In genomic region chr4:49659421-49659820, GRCm38 (mm10) we compare ENCODE assay signal across 27 mouse cellular contexts. TPM values are rescaled to one million over a fixed set of nuclear protein-coding genes. Genes with fewer than 3 reads are reported as not detected.
A peak's percentile ranks its signal among the peaks of the same experiment; 100 is the strongest.
DNase-seq lines count a peak whose midpoint lies in the region; ATAC-seq and TF ChIP-seq lines count a peak whose summit lies in the region.
"Had no signal": no experiment of that assay in that cellular context is flagged by ENCODE, and none has a peak within 500 bp of the region (broad histone marks: within the 10 kb centered on the region; RNA-seq: fewer than 3 reads in every experiment).

No protein-coding gene starts in this region.

- ATAC-seq in forebrain, embryonic 13.5 days: peak; percentile 27; the same call in 1 of the 2 replicates
- no peak for ATAC-seq in forebrain, embryonic 11.5 days (replicated peaks; ENCODE audit: low FRiP score)
- ATAC-seq in lung, embryonic 14.5 days (ENCODE audit: insufficient read depth): no peak
- ATAC-seq: CD4-positive, CD25-positive, alpha-beta regulatory T cell, adult 4 months; intestine, embryonic 15.5 days; liver, embryonic 12.5 days had no signal

- H3K9me3 ChIP-seq in forebrain, embryonic 13.5 days (replicated peaks): no peaks in the 10 kb centered on the region
- H3K9me3 ChIP-seq in forebrain, embryonic 11.5 days (ENCODE audit: control insufficient read depth, low read length): no peaks in the 10 kb centered on the region
- H3K9me3 ChIP-seq in heart, embryonic 10.5 days: no peaks in the 10 kb centered on the region
- H3K9me3 ChIP-seq in lung, embryonic 14.5 days (ENCODE audit: low read depth, low read length): no peaks in the 10 kb centered on the region
- H3K9me3 ChIP-seq: forebrain, embryonic 10.5 days; heart, embryonic 12.5 days; intestine, embryonic 15.5 days; limb, embryonic 12.5 days; liver, embryonic 12.5 days; midbrain, embryonic 12.5 days; neural tube, embryonic 12.5 days had no signal

- TF ChIP-seq POLR2A in brain, embryonic 14.5 days (IDR thresholded peaks at IDR 0.05; ENCODE audit: borderline replicate concordance, extremely low read depth, insufficient read depth, insufficient read length, poor library complexity, severe bottlenecking): no peak
- no peak for TF ChIP-seq POLR2A in kidney, adult 2 months (IDR thresholded peaks at IDR 0.05; ENCODE audit: low read depth, low read length)

- no peaks in the 10 kb centered on the region for H3K27me3 ChIP-seq in forebrain, embryonic 13.5 days
- H3K27me3 ChIP-seq in forebrain, embryonic 11.5 days (ENCODE audit: control insufficient read depth, insufficient read depth, low read length): no peaks in the 10 kb centered on the region
- H3K27me3 ChIP-seq in heart, embryonic 10.5 days (ENCODE audit: insufficient read depth, poor library complexity, severe bottlenecking): no peaks in the 10 kb centered on the region
- no peaks in the 10 kb centered on the region for H3K27me3 ChIP-seq in lung, embryonic 14.5 days (ENCODE audit: insufficient read depth, low read length)
- no peaks in the 10 kb centered on the region for H3K27me3 ChIP-seq in kidney, adult 2 months (replicated peaks; ENCODE audit: control insufficient read depth, insufficient read depth, low read length)
- H3K27me3 ChIP-seq: heart, embryonic 12.5 days; intestine, embryonic 15.5 days; limb, embryonic 12.5 days; liver, embryonic 12.5 days; midbrain, embryonic 12.5 days; neural tube, embryonic 12.5 days had no signal

- no peak for DNase-seq in forebrain, embryonic 11.5 days (ENCODE audit: low spot score)
- peak; percentile 7 to 8 for DNase-seq in heart, adult 18-20 months
- DNase-seq in heart, embryonic 10.5 days (ENCODE audit: low spot score): no peak
- DNase-seq in lung, embryonic 14.5 days: peak; percentile 23
- DNase-seq in lung, postnatal 14 days: no peak
- DNase-seq in brain, embryonic 14.5 days (ENCODE audit: low read depth): peak; percentile 64
- DNase-seq in kidney, adult 2 months: no peak
- DNase-seq: adrenal gland, postnatal 10 days; cerebellum, adult 8-10 months; heart, postnatal 4 days; kidney, adult 9 months; kidney, postnatal 14 days; layer of hippocampus, postnatal 36 days; lung, adult 18-20 months; thymus, postnatal 14 days had no signal

- H3K27ac ChIP-seq in forebrain, embryonic 13.5 days: no peak overlapping the region
- H3K27ac ChIP-seq in forebrain, embryonic 11.5 days (ENCODE audit: low read depth, low read length): no peak overlapping the region
- no peak overlapping the region for H3K27ac ChIP-seq in heart, embryonic 10.5 days
- H3K27ac ChIP-seq in lung, embryonic 14.5 days (ENCODE audit: low read depth): no peak overlapping the region
- H3K27ac ChIP-seq in kidney, adult 2 months (ENCODE audit: insufficient read depth, low read depth, low read length): no peak overlapping the region
- H3K27ac ChIP-seq: forebrain, embryonic 10.5 days; hindbrain, embryonic 14.5 days; intestine, embryonic 15.5 days; limb, embryonic 12.5 days; liver, embryonic 12.5 days; midbrain, embryonic 12.5 days; neural tube, embryonic 12.5 days had no signal

- H3K4me3 ChIP-seq in forebrain, embryonic 13.5 days: no peak overlapping the region
- no peak overlapping the region for H3K4me3 ChIP-seq in forebrain, embryonic 11.5 days (ENCODE audit: low read depth, low read length)
- no peak overlapping the region for H3K4me3 ChIP-seq in heart, embryonic 10.5 days
- H3K4me3 ChIP-seq in lung, embryonic 14.5 days (ENCODE audit: low read depth, low read length): no peak overlapping the region
- H3K4me3 ChIP-seq in kidney, adult 2 months (ENCODE audit: insufficient read depth, low read depth, low read length): no peak overlapping the region
- H3K4me3 ChIP-seq: forebrain, embryonic 10.5 days; heart, embryonic 12.5 days; intestine, embryonic 15.5 days; limb, embryonic 12.5 days; liver, embryonic 12.5 days; midbrain, embryonic 12.5 days; neural tube, embryonic 12.5 days had no signal

- peaks cover 74% of the 10 kb centered on the region for H3K36me3 ChIP-seq in forebrain, embryonic 13.5 days (ENCODE audit: poor library complexity, severe bottlenecking)
- H3K36me3 ChIP-seq in forebrain, embryonic 11.5 days (ENCODE audit: control insufficient read depth, insufficient read depth, low read length): no peaks in the 10 kb centered on the region; the same call in 1 of the 2 replicates
- peaks cover 68% of the 10 kb centered on the region for H3K36me3 ChIP-seq in heart, embryonic 10.5 days
- H3K36me3 ChIP-seq in lung, embryonic 14.5 days (ENCODE audit: insufficient read depth): peaks cover 71% of the 10 kb centered on the region
- peaks cover 15% of the 10 kb centered on the region for H3K36me3 ChIP-seq in kidney, adult 2 months (ENCODE audit: control insufficient read depth, insufficient read depth, low read length)

- H3K4me2 ChIP-seq in forebrain, embryonic 13.5 days: no peak overlapping the region
- no peak overlapping the region for H3K4me2 ChIP-seq in forebrain, embryonic 11.5 days (ENCODE audit: low read depth, low read length, severe bottlenecking)
- no peak overlapping the region for H3K4me2 ChIP-seq in lung, embryonic 14.5 days
- H3K4me2 ChIP-seq: heart, embryonic 12.5 days; hindbrain, embryonic 14.5 days; intestine, embryonic 15.5 days; limb, embryonic 12.5 days; liver, embryonic 12.5 days; midbrain, embryonic 12.5 days; neural tube, embryonic 12.5 days had no signal

- no peak for TF ChIP-seq CTCF in lung, embryonic 14.5 days (IDR thresholded peaks at IDR 0.05; ENCODE audit: low read depth)
- TF ChIP-seq CTCF in brain, embryonic 14.5 days (IDR thresholded peaks at IDR 0.05; ENCODE audit: borderline replicate concordance, extremely low read depth, insufficient read depth, insufficient read length): no peak
- TF ChIP-seq CTCF in kidney, adult 2 months (conservative IDR thresholded peaks at IDR 0.05; ENCODE audit: insufficient read depth, insufficient read length, low read depth, low read length): no peak

- 81% methylated on average over 1 of the region's 1 CpGs for WGBS in forebrain, embryonic 13.5 days
- 96% methylated on average over 1 of the region's 1 CpGs for WGBS in forebrain, embryonic 11.5 days
- WGBS in heart, embryonic 10.5 days: 95% methylated on average over 1 of the region's 1 CpGs
- WGBS in lung, embryonic 14.5 days: 88% methylated on average over 1 of the region's 1 CpGs
- WGBS in kidney, adult 2 months: 94% methylated on average over 1 of the region's 1 CpGs

- no peak overlapping the region for H3K9ac ChIP-seq in forebrain, embryonic 13.5 days
- H3K9ac ChIP-seq in forebrain, embryonic 11.5 days (ENCODE audit: low read length): no peak overlapping the region
- no peak overlapping the region for H3K9ac ChIP-seq in lung, embryonic 14.5 days
- H3K9ac ChIP-seq: heart, embryonic 12.5 days; hindbrain, embryonic 14.5 days; intestine, embryonic 15.5 days; limb, embryonic 12.5 days; liver, embryonic 12.5 days; midbrain, embryonic 12.5 days; neural tube, embryonic 12.5 days had no signal

- H3K4me1 ChIP-seq in forebrain, embryonic 13.5 days: 0 out of 2 replicates have a peak, but pooled peaks cover 3% of the 10 kb centered on the region
- no peaks in the 10 kb centered on the region for H3K4me1 ChIP-seq in forebrain, embryonic 11.5 days (replicated peaks; ENCODE audit: control insufficient read depth, insufficient read depth, low read length)
- no peaks in the 10 kb centered on the region for H3K4me1 ChIP-seq in heart, embryonic 10.5 days
- no peaks in the 10 kb centered on the region for H3K4me1 ChIP-seq in lung, embryonic 14.5 days (ENCODE audit: insufficient read depth)
- no peaks in the 10 kb centered on the region for H3K4me1 ChIP-seq in kidney, adult 2 months (ENCODE audit: control insufficient read depth, insufficient read depth, low read length)
- H3K4me1 ChIP-seq: forebrain, embryonic 10.5 days; heart, embryonic 12.5 days; intestine, embryonic 15.5 days; limb, embryonic 12.5 days; liver, embryonic 12.5 days; midbrain, embryonic 12.5 days; neural tube, embryonic 12.5 days had no signal

RNA-seq across cellular contexts. Expression of gene Ppp3r2, which starts 22.4 kb away (rescaled TPM):
- 0.09 TPM in 1 of 2 replicates, not detected in the other for polyA plus RNA-seq in forebrain, embryonic 13.5 days (2015; fragmentation: Nextera tagmentation; extraction: Ambion mirVana)
- not detected in 2 replicates for polyA plus RNA-seq in forebrain, embryonic 11.5 days (2014; fragmentation: Nextera tagmentation; extraction: Ambion mirVana)
- not detected for total RNA-seq in heart, adult 18-20 months (2021)
- 0.06 and 0.11 TPM in 2 replicates for polyA plus RNA-seq in heart, embryonic 10.5 days (2016; fragmentation: Nextera tagmentation; extraction: Ambion mirVana)
- 0.08 TPM in 1 of 2 replicates, not detected in the other for polyA plus RNA-seq in lung, embryonic 14.5 days (2014; fragmentation: Nextera tagmentation; extraction: Ambion mirVana)
- 0.09 and 0.38 TPM in 2 replicates for polyA plus RNA-seq in brain, embryonic 14.5 days (2012; rRNA removed)
- polyA plus RNA-seq in kidney, adult 2 months (2012; rRNA removed): 0.02 TPM in 1 of 2 replicates, not detected in the other
- total RNA-seq: adrenal gland, postnatal 10 days; granulocyte monocyte progenitor cell, adult 5-6 weeks; heart, postnatal 4 days; megakaryocyte, adult 5-6 weeks had no signal
- polyA plus RNA-seq: CD4-positive, CD25-positive, alpha-beta regulatory T cell, adult 4 months; forebrain, embryonic 10.5 days; liver, embryonic 12.5 days had no signal

RNA-seq across cellular contexts. Expression of gene Rnf20, which starts 27.6 kb away (rescaled TPM):
- 66.3 and 68.5 TPM in 2 replicates for polyA plus RNA-seq in forebrain, embryonic 13.5 days (2015; fragmentation: Nextera tagmentation; extraction: Ambion mirVana)
- polyA plus RNA-seq in forebrain, embryonic 11.5 days (2014; fragmentation: Nextera tagmentation; extraction: Ambion mirVana): 71.7 and 76.9 TPM in 2 replicates
- total RNA-seq in heart, adult 18-20 months (2021): 10 to 100 TPM; 35.8 to 36.0 TPM
- 26.4 and 32.8 TPM in 2 replicates for polyA plus RNA-seq in heart, embryonic 10.5 days (2016; fragmentation: Nextera tagmentation; extraction: Ambion mirVana)
- polyA plus RNA-seq in lung, embryonic 14.5 days (2014; fragmentation: Nextera tagmentation; extraction: Ambion mirVana): 56.9 and 59.6 TPM in 2 replicates
- polyA plus RNA-seq in brain, embryonic 14.5 days (2012; rRNA removed): 53.8 and 64.7 TPM in 2 replicates
- polyA plus RNA-seq in kidney, adult 2 months (2012; rRNA removed): 14.1 and 15.3 TPM in 2 replicates

Comparison
In these comparisons a context has a peak if more than half of its experiments do, and no peak if none do; other contexts are left out.
1. DNase-seq: peak in heart, adult 18-20 months (2 of 2), lung, embryonic 14.5 days (single experiment) and brain, embryonic 14.5 days (single experiment); none in forebrain, embryonic 11.5 days (single experiment), heart, embryonic 10.5 days (single experiment), lung, postnatal 14 days (single experiment) and kidney, adult 2 months (single experiment).